Mouse (Mus musculus): ENCODE measurements at regions not wholly inside any gene's neighbourhood (a gene's known extent, or its start where the extent isn't known, plus 50 kb on each side); places are given as distances from the start of the nearest gene placed in this dataset.

DNA sequence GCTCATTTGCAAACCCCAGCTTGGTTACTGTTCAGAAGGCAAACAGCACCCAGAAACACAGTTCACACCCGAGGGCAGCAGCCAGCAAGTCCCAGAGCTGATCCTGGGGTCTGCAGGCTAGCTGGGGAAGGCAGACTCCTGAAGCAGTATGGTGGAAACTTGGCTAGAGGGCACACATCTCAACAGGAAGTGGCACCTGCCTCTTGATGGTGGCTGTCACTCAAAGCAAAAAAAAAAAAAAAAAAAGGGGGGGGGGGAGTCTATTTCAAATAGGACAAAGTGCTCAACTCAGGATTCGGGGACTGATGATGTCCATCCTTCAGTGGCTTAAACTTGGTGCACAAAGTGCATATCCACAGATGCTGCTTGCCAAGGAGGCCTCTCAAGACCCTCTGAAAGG, 61.2 kb upstream of the Arntl start:
- no peaks in the 10 kb centered on the region for H3K4me1 ChIP-seq (ENCODE audit: control insufficient read depth, insufficient read depth, insufficient read length)
- WGBS, result 56% methylated on average over 2 of the region's 2 CpGs
- no peak overlapping the region for H3K27ac ChIP-seq (ENCODE audit: insufficient read depth, low read length)
- no peak overlapping the region for H3K4me3 ChIP-seq (ENCODE audit: extremely low read depth, insufficient read depth, insufficient read length)
- no peaks in the 10 kb centered on the region for H3K27me3 ChIP-seq (ENCODE audit: control insufficient read depth, insufficient read depth, low read length)
- TF ChIP-seq CTCF (IDR thresholded peaks at IDR 0.05; ENCODE audit: extremely low read depth, insufficient read depth, insufficient read length, insufficient replicate concordance) (no peak), POLR2A (IDR thresholded peaks at IDR 0.05; ENCODE audit: low read depth, low read length) (no peak)
- no peak for DNase-seq (ENCODE audit: low read depth in 1 of 2, low spot score in 2 of 2)
- H3K36me3 ChIP-seq (ENCODE audit: control insufficient read depth, insufficient read depth, low read length), result no peaks in the 10 kb centered on the region

GRCm38 (mm10) chr7:113146526-113146925, 60.7 kb upstream of the Arntl start:
- TF ChIP-seq POLR2A (IDR thresholded peaks at IDR 0.05; ENCODE audit: low read depth, low read length) (no peak), CTCF (IDR thresholded peaks at IDR 0.05; ENCODE audit: extremely low read depth, insufficient read depth, insufficient read length, insufficient replicate concordance) (no peak)
- DNase-seq (ENCODE audit: low read depth in 1 of 2, low spot score in 2 of 2), result no peak
- Histone ChIP-seq H3K27me3 (ENCODE audit: control insufficient read depth, insufficient read depth, low read length) (no peaks in the 10 kb centered on the region), H3K4me3 (ENCODE audit: extremely low read depth, insufficient read depth, insufficient read length) (no peak overlapping the region), H3K27ac (ENCODE audit: insufficient read depth, low read length) (no peak overlapping the region), H3K36me3 (ENCODE audit: control insufficient read depth, insufficient read depth, low read length) (no peaks in the 10 kb centered on the region), H3K4me1 (ENCODE audit: control insufficient read depth, insufficient read depth, insufficient read length) (no peaks in the 10 kb centered on the region)
- WGBS, result 78% methylated on average over 9 of the region's 9 CpGs

- DNase-seq (ENCODE audit: low read depth in 1 of 2, low spot score in 2 of 2), result no peak
- Histone ChIP-seq H3K36me3 (ENCODE audit: control insufficient read depth, insufficient read depth, low read length) (no peaks in the 10 kb centered on the region), H3K27ac (ENCODE audit: insufficient read depth, low read length) (no peak overlapping the region), H3K4me3 (ENCODE audit: extremely low read depth, insufficient read depth, insufficient read length) (no peak overlapping the region), H3K4me1 (ENCODE audit: control insufficient read depth, insufficient read depth, insufficient read length) (no peaks in the 10 kb centered on the region), H3K27me3 (ENCODE audit: control insufficient read depth, insufficient read depth, low read length) (no peaks in the 10 kb centered on the region)
- no peak for TF ChIP-seq POLR2A (IDR thresholded peaks at IDR 0.05; ENCODE audit: low read depth, low read length)
- no peak for TF ChIP-seq CTCF (IDR thresholded peaks at IDR 0.05; ENCODE audit: extremely low read depth, insufficient read depth, insufficient read length, insufficient replicate concordance)
- WGBS, result 30% methylated on average over 16 of the region's 16 CpGs
Measured at GRCm38 (mm10) chr7:113147391-113148332, 59.6 kb upstream of the Arntl start.

DNA sequence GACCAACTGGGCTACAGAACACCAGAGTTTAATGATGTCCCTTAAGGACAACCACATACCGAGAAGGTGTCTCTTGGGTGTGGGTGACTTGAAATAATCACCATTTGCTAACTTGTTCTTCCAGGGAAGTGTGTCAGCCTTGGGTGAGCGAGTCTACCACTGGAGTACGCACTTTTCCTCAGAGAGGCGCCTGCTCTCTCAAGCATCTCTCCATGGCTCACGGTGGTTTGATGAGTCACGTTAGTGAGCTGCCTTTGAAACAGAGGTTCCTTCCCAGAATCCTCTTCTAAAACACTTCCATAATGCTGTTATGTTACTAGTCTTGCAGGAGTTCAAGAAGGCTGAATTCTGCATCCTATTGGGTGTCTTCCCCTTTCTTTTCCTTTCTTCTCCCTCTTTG, 58.6 kb upstream of the Arntl start:
- TF ChIP-seq POLR2A (IDR thresholded peaks at IDR 0.05; ENCODE audit: low read depth, low read length) (no peak), CTCF (IDR thresholded peaks at IDR 0.05; ENCODE audit: extremely low read depth, insufficient read depth, insufficient read length, insufficient replicate concordance) (no peak)
- Histone ChIP-seq H3K4me1 (ENCODE audit: control insufficient read depth, insufficient read depth, insufficient read length) (no peaks in the 10 kb centered on the region), H3K27ac (ENCODE audit: insufficient read depth, low read length) (no peak overlapping the region), H3K27me3 (ENCODE audit: control insufficient read depth, insufficient read depth, low read length) (no peaks in the 10 kb centered on the region), H3K4me3 (ENCODE audit: extremely low read depth, insufficient read depth, insufficient read length) (no peak overlapping the region), H3K36me3 (ENCODE audit: control insufficient read depth, insufficient read depth, low read length) (no peaks in the 10 kb centered on the region)
- no peak for DNase-seq (ENCODE audit: low read depth in 1 of 2, low spot score in 2 of 2)
- 65% methylated on average over 6 of the region's 6 CpGs for WGBS

GRCm38 (mm10) chr7:113149966-113150470, 57.2 kb upstream of the Arntl start:
- WGBS, result 81% methylated on average over 4 of the region's 4 CpGs
- no peak for DNase-seq (ENCODE audit: low read depth in 1 of 2, low spot score in 2 of 2)
- H3K4me3 ChIP-seq (ENCODE audit: extremely low read depth, insufficient read depth, insufficient read length), result no peak overlapping the region
- no peaks in the 10 kb centered on the region for H3K4me1 ChIP-seq (ENCODE audit: control insufficient read depth, insufficient read depth, insufficient read length)
- no peaks in the 10 kb centered on the region for H3K36me3 ChIP-seq (ENCODE audit: control insufficient read depth, insufficient read depth, low read length)
- H3K27ac ChIP-seq (ENCODE audit: insufficient read depth, low read length), result no peak overlapping the region
- no peaks in the 10 kb centered on the region for H3K27me3 ChIP-seq (ENCODE audit: control insufficient read depth, insufficient read depth, low read length)
- no peak for TF ChIP-seq CTCF (IDR thresholded peaks at IDR 0.05; ENCODE audit: extremely low read depth, insufficient read depth, insufficient read length, insufficient replicate concordance)
- no peak for TF ChIP-seq POLR2A (IDR thresholded peaks at IDR 0.05; ENCODE audit: low read depth, low read length)

DNA sequence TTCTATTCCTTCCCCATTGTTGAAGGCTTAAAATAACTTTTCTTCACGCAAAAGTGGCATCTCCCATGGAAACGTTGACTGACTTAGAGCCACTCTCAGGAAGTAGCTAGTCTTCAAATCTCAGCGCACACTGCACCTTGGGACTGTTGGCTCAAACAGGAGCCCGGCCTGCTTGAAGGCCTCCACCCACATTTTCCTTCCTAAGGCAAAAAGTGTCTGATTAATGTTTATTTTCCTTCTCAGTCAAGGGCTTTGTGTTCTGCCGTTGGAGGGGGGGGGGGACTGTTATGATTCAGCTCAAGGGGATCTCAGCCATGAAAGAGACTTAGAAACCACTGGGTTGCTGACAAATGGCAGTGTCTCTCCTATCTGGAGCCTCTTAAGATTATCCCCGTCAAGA, 56.5 kb upstream of the Arntl start:
- Histone ChIP-seq H3K4me1 (ENCODE audit: control insufficient read depth, insufficient read depth, insufficient read length) (no peaks in the 10 kb centered on the region), H3K4me3 (ENCODE audit: extremely low read depth, insufficient read depth, insufficient read length) (no peak overlapping the region), H3K27ac (ENCODE audit: insufficient read depth, low read length) (no peak overlapping the region), H3K27me3 (ENCODE audit: control insufficient read depth, insufficient read depth, low read length) (no peaks in the 10 kb centered on the region), H3K36me3 (ENCODE audit: control insufficient read depth, insufficient read depth, low read length) (no peaks in the 10 kb centered on the region)
- no peak for DNase-seq (ENCODE audit: low read depth in 1 of 2, low spot score in 2 of 2)
- WGBS, result 21% methylated on average over 6 of the region's 6 CpGs
- no peak for TF ChIP-seq CTCF (IDR thresholded peaks at IDR 0.05; ENCODE audit: extremely low read depth, insufficient read depth, insufficient read length, insufficient replicate concordance)
- TF ChIP-seq POLR2A (IDR thresholded peaks at IDR 0.05; ENCODE audit: low read depth, low read length), result no peak

GRCm38 (mm10) chr7:113151499-113151898, 55.8 kb upstream of the Arntl start:
- no peak for TF ChIP-seq POLR2A (IDR thresholded peaks at IDR 0.05; ENCODE audit: low read depth, low read length)
- no peak for TF ChIP-seq CTCF (IDR thresholded peaks at IDR 0.05; ENCODE audit: extremely low read depth, insufficient read depth, insufficient read length, insufficient replicate concordance)
- no peak overlapping the region for H3K4me3 ChIP-seq (ENCODE audit: extremely low read depth, insufficient read depth, insufficient read length)
- H3K27ac ChIP-seq (ENCODE audit: insufficient read depth, low read length), result no peak overlapping the region
- DNase-seq (ENCODE audit: low read depth in 1 of 2, low spot score in 2 of 2), result no peak
- WGBS, result 50% methylated on average over 6 of the region's 6 CpGs
- H3K36me3 ChIP-seq (ENCODE audit: control insufficient read depth, insufficient read depth, low read length), result no peaks in the 10 kb centered on the region
- H3K4me1 ChIP-seq (ENCODE audit: control insufficient read depth, insufficient read depth, insufficient read length), result no peaks in the 10 kb centered on the region
- H3K27me3 ChIP-seq (ENCODE audit: control insufficient read depth, insufficient read depth, low read length), result no peaks in the 10 kb centered on the region

All from spleen, adult 2 months (tissue).